Mouse (Mus musculus) gastrocnemius, postnatal 25 days (tissue): ENCODE results near the gene Arg2. TPM values are rescaled to one million over a fixed set of nuclear protein-coding genes. Genes with fewer than 3 reads are reported as not detected.
A peak's percentile ranks its signal among the peaks of the same experiment; 100 is the strongest.

Source experiments
- DNase-seq: peaks from one replicate; pipeline ENCODE4 v3.0.0; 2022
- long read RNA-seq, 2 experiments: library from polyadenylated mRNA; stranded (forward); transcript quantifications; one replicate each; pipeline ENCODE4 v2.0.0; 2021
- total RNA-seq, 2 experiments: library from RNA; stranded (reverse); gene quantifications; 1 replicate in 1 of 2; 2 replicates in 1 of 2; pipeline ENCODE4 v1.2.3; 2021

Arg2 gene
- total RNA-seq = not detected
- long read RNA-seq, experiment 1 = 0 reads
- long read RNA-seq, experiment 2 = 0 reads

GRCm38 (mm10) chr12:79130299-79131177 lies at the start of gene Arg2:
Arg2 (plus strand) TSS chr12:79130777.
- peak; percentile 16 for DNase-seq

GRCm38 (mm10) chr12:79089182-79089812 lies 41.3 kb upstream of the Arg2 start, which contains the start of gene Pigh:
Pigh (minus strand) TSS chr12:79089651.
- peak; percentile 76 for DNase-seq

GRCm38 (mm10) chr12:79092569-79092968 lies 38.0 kb upstream of the Arg2 start:
- DNase-seq = peak; percentile 40

DNA sequence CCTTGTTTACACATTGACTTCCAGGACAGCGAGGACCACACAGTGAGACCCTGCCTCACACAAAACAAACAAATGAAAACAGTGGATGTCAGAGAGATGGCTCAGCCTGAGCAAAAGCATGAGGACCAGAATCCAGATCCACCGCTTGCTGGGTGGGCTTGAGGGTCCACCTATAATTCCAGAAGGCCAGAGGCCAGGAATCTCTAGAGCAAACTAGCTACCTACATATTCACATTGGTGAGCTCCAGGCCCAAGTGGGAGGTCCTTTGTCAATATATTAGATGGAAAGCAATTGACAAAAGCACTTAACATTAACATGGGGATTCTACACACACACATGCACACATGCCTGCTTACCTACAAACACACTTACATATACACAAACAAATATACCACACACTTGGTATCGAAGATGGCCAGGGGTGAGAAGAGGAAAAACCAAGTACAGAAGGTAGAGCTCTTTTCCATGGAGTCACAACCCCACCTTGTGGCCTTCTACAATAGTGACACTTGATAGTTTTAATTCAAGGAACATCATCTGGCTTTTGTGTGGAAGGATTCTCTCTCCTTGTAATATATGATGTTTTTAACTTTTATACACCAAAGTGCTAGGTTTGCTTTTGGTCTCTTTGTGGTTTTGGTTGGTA lies 33.3 kb upstream of the Arg2 start:
- DNase-seq = no peak

GRCm38 (mm10) chr12:79103773-79104172 lies 26.8 kb upstream of the Arg2 start:
- no peak for DNase-seq

GRCm38 (mm10) chr12:79104544-79104943 lies 26.0 kb upstream of the Arg2 start:
- no peak for DNase-seq

- DNase-seq = no peak
Measured at GRCm38 (mm10) chr12:79105312-79105711, 25.3 kb upstream of the Arg2 start.

DNA sequence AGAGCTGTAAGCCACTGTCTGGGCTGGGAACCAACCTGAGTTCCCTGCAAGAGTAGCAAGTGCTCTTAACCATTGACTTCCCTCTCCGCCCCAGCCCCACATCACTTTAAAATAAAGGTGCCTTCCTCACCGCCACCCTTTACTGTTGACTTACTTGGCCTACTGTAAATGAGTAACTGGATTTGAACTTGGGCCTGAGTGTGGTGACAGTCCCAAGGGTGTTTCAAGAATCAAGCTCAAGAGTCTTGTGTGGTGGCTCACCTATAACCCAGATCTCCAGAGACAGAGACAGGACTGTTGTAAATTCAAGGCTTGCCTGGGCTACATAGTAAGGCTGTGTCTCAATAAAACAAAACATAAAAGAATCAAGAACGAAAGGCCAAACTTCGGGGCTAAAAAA lies 11.6 kb upstream of the Arg2 start:
- DNase-seq = no peak

GRCm38 (mm10) chr12:79122820-79123219 lies 7.8 kb upstream of the Arg2 start:
- DNase-seq = no peak

GRCm38 (mm10) chr12:79131178-79131675 lies 650 bp downstream of the Arg2 start:
- DNase-seq = no peak

DNA sequence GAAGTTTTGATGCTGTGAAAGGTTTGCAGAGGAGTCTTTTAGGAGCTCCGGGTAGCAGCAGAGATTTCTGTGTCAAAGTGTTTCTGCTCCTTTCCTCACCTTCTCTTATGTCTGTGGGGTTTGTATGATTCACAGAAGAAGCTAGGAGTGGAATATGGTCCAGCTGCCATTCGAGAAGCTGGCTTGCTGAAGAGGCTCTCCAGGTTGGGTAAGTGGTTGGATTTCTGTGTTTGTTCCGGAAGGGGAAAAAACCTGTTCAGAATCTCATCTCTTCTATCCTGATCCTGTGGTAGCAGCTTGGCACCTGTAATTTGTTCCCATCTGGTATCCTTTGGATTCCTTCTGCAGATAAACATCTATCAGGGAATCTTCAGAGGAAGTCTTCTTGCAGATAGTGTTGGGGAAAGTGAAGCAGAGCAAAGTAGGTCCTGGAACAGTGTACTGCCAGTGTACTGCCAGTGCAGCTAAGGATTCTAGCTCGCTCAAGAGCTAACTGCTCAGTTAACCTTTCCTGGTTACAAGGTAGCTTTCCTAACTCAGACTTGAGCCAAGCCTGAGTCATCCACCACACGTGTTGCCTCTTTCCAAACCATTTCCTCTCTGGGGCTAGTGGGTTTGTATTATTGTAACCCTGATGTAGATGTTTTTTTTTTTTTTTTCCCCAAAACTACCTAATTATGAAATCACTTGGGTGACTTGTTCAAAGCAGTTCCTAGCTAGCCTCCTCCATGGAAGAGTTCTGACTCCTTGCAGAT lies 1.3 kb downstream of the Arg2 start:
- DNase-seq = no peak

DNA sequence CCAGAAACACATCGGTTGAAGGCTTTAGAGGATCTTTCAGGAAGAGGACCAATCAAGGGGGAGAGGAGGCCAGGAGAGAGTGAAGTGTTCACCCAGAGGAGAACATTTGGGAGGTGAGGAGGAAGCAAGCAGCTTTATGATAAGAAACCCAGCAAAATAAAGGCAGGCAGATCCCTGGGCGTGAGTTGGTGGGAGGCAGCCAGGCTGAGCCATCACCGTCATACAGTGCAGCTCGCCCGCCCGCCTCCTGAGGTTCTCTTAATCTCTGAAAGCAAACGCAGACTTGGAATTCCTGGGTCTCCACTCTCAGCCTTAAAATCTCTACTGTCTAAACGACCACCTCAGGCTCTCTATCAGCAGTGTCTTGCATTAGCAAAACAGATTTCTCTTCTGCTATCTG lies 4.1 kb downstream of the Arg2 start:
- DNase-seq = no peak

DNA sequence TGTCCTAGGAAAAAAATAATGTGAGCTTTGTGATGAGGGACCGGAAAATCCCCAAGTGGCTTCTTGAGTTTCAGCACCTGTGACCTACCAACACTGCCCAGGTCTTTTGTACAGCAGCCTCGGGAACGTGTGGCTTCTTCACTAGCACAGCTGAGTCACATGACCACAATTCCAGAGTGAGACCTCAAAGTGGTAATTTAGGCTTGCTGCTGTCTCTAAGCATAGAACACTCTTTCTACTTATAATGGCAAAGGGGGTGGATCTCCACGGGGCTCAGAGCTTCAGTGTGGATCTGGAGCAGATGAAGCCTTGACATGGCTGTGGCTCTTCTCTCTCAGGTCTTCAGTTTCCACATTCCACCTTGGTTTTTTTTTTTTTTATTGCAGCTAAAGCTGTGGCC lies 4.5 kb downstream of the Arg2 start:
- DNase-seq = no peak

DNA sequence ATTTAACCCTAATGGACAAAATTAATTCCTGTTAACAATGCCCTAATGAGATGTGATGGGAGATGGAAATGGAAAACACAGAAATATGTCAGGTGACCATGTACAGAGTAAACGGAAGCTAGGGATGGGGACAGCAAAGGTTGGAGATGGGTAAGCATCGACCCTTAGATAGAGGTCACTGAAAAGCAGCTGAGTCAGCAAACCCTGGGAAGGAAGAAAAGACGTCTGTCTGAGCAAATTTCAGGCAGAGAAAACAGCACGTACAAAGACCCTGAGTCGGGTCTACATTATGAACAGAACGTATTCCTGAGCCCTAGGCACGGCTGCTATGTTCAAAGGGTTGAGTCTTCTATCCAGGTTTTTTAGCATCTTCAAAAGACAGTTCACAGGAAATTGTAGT lies 6.4 kb downstream of the Arg2 start:
- no peak for DNase-seq

DNA sequence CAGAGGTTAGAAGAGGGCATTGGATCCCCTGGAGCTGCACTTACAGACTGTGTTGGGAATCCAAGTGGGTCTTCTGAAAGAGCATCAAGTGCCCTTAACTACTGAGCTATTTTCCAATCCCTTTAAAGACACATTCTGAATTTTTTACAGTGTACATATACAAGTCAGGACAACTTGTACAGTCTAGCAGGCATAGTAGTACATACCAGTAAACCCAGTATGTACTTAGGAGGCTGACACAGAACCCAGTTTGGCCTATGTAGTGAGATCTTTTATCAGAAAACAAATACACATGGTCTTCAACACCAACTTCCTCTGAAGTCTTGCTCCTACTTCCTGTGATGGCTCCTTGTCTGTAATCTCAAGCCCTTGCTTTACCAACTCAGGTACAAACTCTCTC lies 8.4 kb downstream of the Arg2 start:
- DNase-seq = no peak

GRCm38 (mm10) chr12:79139417-79139816 lies 8.8 kb downstream of the Arg2 start:
- DNase-seq = no peak

- no peak for DNase-seq
Measured at GRCm38 (mm10) chr12:79140811-79141210, 10.2 kb downstream of the Arg2 start.

GRCm38 (mm10) chr12:79141384-79141783 lies 10.8 kb downstream of the Arg2 start:
- DNase-seq = no peak

GRCm38 (mm10) chr12:79149653-79150052 lies 19.1 kb downstream of the Arg2 start:
- no peak for DNase-seq

- DNase-seq = no peak
Measured at GRCm38 (mm10) chr12:79162876-79163275, 32.3 kb downstream of the Arg2 start.

DNA sequence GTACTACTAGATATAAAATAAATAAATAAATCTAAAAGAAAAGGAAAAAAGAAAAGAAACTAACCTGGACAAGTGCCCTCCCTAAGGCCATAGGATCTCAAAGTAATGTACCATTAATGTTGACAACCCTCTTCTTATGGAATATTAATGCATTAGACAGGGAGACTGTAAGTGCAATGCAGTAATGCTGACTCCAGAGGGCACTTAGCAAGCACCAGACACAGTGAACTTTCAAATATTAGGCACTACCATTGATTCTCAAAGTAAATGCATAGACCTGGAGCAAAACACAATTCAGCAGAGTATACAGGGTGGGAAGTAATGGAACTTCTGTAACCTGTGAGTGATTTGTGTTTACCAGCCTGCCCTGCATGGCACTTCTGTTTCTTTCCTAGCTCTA lies 38.6 kb downstream of the Arg2 start:
- DNase-seq = no peak

- no peak for DNase-seq
Measured at GRCm38 (mm10) chr12:79170421-79170820, 39.8 kb downstream of the Arg2 start.
